Mouse (Mus musculus): ENCODE data around the gene Mcat. TPM values are rescaled to one million over a fixed set of nuclear protein-coding genes. Genes with fewer than 3 reads are reported as not detected.

Gene Mcat
- polyA plus RNA-seq, 1 experiment from 2014 or later = 35.9 TPM

- H3K36me3 ChIP-seq = peaks cover 22% of the 10 kb centered on the region
- peak overlapping the region; percentile 83 for H3K4me2 ChIP-seq (replicated peaks)
- H3K9me3 ChIP-seq = no peaks in the 10 kb centered on the region
- peak overlapping the region; percentile 92 for H3K27ac ChIP-seq
- H3K4me1 ChIP-seq (replicated peaks) = peaks cover 13% of the 10 kb centered on the region
- H3K27me3 ChIP-seq = no peaks in the 10 kb centered on the region
- H3K4me3 ChIP-seq (replicated peaks) = peak overlapping the region; percentile 86
- WGBS = 1% methylated on average over 64 of the region's 74 CpGs
- ATAC-seq = peak; percentile 91
- peak overlapping the region; percentile 96 for H3K9ac ChIP-seq (replicated peaks)
Observed at GRCm38 (mm10) chr15:83555161-83555974, 8.2 kb downstream of the Mcat start.

- Histone ChIP-seq H3K4me3 (replicated peaks) (no peak overlapping the region), H3K27me3 (no peaks in the 10 kb centered on the region), H3K36me3 (peaks cover 37% of the 10 kb centered on the region), H3K4me2 (replicated peaks) (no peak overlapping the region), H3K9ac (replicated peaks) (no peak overlapping the region), H3K4me1 (replicated peaks) (peaks cover 13% of the 10 kb centered on the region), H3K27ac (no peak overlapping the region), H3K9me3 (no peaks in the 10 kb centered on the region)
- no peak for ATAC-seq
Observed at GRCm38 (mm10) chr15:83553831-83554230, 9.8 kb downstream of the Mcat start.

- H3K27me3 ChIP-seq = no peaks in the 10 kb centered on the region
- H3K4me3 ChIP-seq (replicated peaks) = no peak overlapping the region
- H3K27ac ChIP-seq = no peak overlapping the region
- ATAC-seq = no peak
- WGBS = 92% methylated on average over 2 of the region's 2 CpGs
- H3K9me3 ChIP-seq = no peaks in the 10 kb centered on the region
- no peak overlapping the region for H3K4me2 ChIP-seq (replicated peaks)
- peaks cover 8% of the 10 kb centered on the region for H3K4me1 ChIP-seq (replicated peaks)
- no peak overlapping the region for H3K9ac ChIP-seq (replicated peaks)
- H3K36me3 ChIP-seq = peaks cover 74% of the 10 kb centered on the region
Observed at GRCm38 (mm10) chr15:83550137-83550536, 13.4 kb downstream of the Mcat start.

GRCm38 (mm10) chr15:83547144-83547543 is 16.4 kb downstream of the Mcat start:
- no peak overlapping the region for H3K9ac ChIP-seq (replicated peaks)
- H3K36me3 ChIP-seq = peaks cover 75% of the 10 kb centered on the region
- no peak overlapping the region for H3K4me3 ChIP-seq (replicated peaks)
- no peak overlapping the region for H3K4me2 ChIP-seq (replicated peaks)
- H3K9me3 ChIP-seq = no peaks in the 10 kb centered on the region
- H3K27ac ChIP-seq = no peak overlapping the region
- no peak for ATAC-seq
- no peaks in the 10 kb centered on the region for H3K4me1 ChIP-seq (replicated peaks)
- 93% methylated on average over 8 of the region's 8 CpGs for WGBS
- no peaks in the 10 kb centered on the region for H3K27me3 ChIP-seq

- Histone ChIP-seq H3K9ac (replicated peaks) (no peak overlapping the region), H3K27ac (no peak overlapping the region), H3K27me3 (no peaks in the 10 kb centered on the region), H3K4me2 (replicated peaks) (no peak overlapping the region), H3K4me1 (replicated peaks) (no peaks in the 10 kb centered on the region), H3K36me3 (peaks cover 63% of the 10 kb centered on the region), H3K9me3 (no peaks in the 10 kb centered on the region), H3K4me3 (replicated peaks) (no peak overlapping the region)
- WGBS = 92% methylated on average over 7 of the region's 7 CpGs
- no peak for ATAC-seq
Observed at GRCm38 (mm10) chr15:83546029-83546428, 17.6 kb downstream of the Mcat start.

GRCm38 (mm10) chr15:83541647-83542287 is 21.8 kb downstream of the Mcat start:
- 85% methylated on average over 9 of the region's 9 CpGs for WGBS
- Histone ChIP-seq H3K4me2 (replicated peaks) (no peak overlapping the region), H3K9ac (replicated peaks) (no peak overlapping the region), H3K27ac (no peak overlapping the region), H3K36me3 (peaks cover 21% of the 10 kb centered on the region), H3K4me3 (replicated peaks) (no peak overlapping the region), H3K27me3 (no peaks in the 10 kb centered on the region), H3K9me3 (no peaks in the 10 kb centered on the region), H3K4me1 (replicated peaks) (no peaks in the 10 kb centered on the region)
- no peak for ATAC-seq

- Histone ChIP-seq H3K27ac (no peak overlapping the region), H3K36me3 (0 out of 2 replicates have a peak, but pooled peaks cover 2% of the 10 kb centered on the region), H3K4me1 (replicated peaks) (no peaks in the 10 kb centered on the region), H3K4me2 (replicated peaks) (no peak overlapping the region), H3K27me3 (no peaks in the 10 kb centered on the region), H3K9me3 (no peaks in the 10 kb centered on the region), H3K9ac (replicated peaks) (no peak overlapping the region), H3K4me3 (replicated peaks) (no peak overlapping the region)
- ATAC-seq = no peak
- 84% methylated on average over 4 of the region's 4 CpGs for WGBS
Observed at GRCm38 (mm10) chr15:83539905-83540304, 23.7 kb downstream of the Mcat start.

GRCm38 (mm10) chr15:83538855-83539254 is 24.7 kb downstream of the Mcat start:
- H3K27ac ChIP-seq = no peak overlapping the region
- H3K9me3 ChIP-seq = no peaks in the 10 kb centered on the region
- no peak for ATAC-seq
- H3K36me3 ChIP-seq = no peaks in the 10 kb centered on the region
- no peak overlapping the region for H3K4me3 ChIP-seq (replicated peaks)
- H3K4me1 ChIP-seq (replicated peaks) = no peaks in the 10 kb centered on the region
- H3K27me3 ChIP-seq = no peaks in the 10 kb centered on the region
- H3K9ac ChIP-seq (replicated peaks) = no peak overlapping the region
- H3K4me2 ChIP-seq (replicated peaks) = no peak overlapping the region
- 96% methylated on average over 2 of the region's 2 CpGs for WGBS

GRCm38 (mm10) chr15:83535890-83536231 is 27.7 kb downstream of the Mcat start:
- WGBS = 92% methylated on average over 6 of the region's 6 CpGs
- H3K27me3 ChIP-seq = no peaks in the 10 kb centered on the region
- H3K4me2 ChIP-seq (replicated peaks) = no peak overlapping the region
- H3K4me1 ChIP-seq (replicated peaks) = no peaks in the 10 kb centered on the region
- no peaks in the 10 kb centered on the region for H3K36me3 ChIP-seq
- no peak overlapping the region for H3K4me3 ChIP-seq (replicated peaks)
- no peak overlapping the region for H3K27ac ChIP-seq
- ATAC-seq = no peak
- H3K9me3 ChIP-seq = no peaks in the 10 kb centered on the region
- H3K9ac ChIP-seq (replicated peaks) = no peak overlapping the region

- ATAC-seq = no peak
- WGBS = 88% methylated on average over 17 of the region's 17 CpGs
Observed at GRCm38 (mm10) chr15:83534960-83535889, 28.4 kb downstream of the Mcat start.

GRCm38 (mm10) chr15:83532606-83533005 is 31.0 kb downstream of the Mcat start:
- H3K27ac ChIP-seq = no peak overlapping the region
- H3K4me2 ChIP-seq (replicated peaks) = no peak overlapping the region
- H3K4me1 ChIP-seq (replicated peaks) = peaks cover under 1% of the 10 kb centered on the region; the same call in 1 of the 2 replicates
- H3K9me3 ChIP-seq = no peaks in the 10 kb centered on the region
- no peak for ATAC-seq
- 88% methylated on average over 7 of the region's 7 CpGs for WGBS
- H3K27me3 ChIP-seq = peaks cover 17% of the 10 kb centered on the region
- H3K36me3 ChIP-seq = no peaks in the 10 kb centered on the region
- no peak overlapping the region for H3K4me3 ChIP-seq (replicated peaks)
- H3K9ac ChIP-seq (replicated peaks) = no peak overlapping the region

More at GRCm38 (mm10) chr15:83534960-83535889, 28.4 kb downstream of the Mcat start:
- no peak overlapping the region for H3K4me2 ChIP-seq (replicated peaks)
- H3K36me3 ChIP-seq = no peaks in the 10 kb centered on the region
- no peaks in the 10 kb centered on the region for H3K27me3 ChIP-seq
- no peak overlapping the region for H3K27ac ChIP-seq
- no peaks in the 10 kb centered on the region for H3K4me1 ChIP-seq (replicated peaks)
- H3K9me3 ChIP-seq = no peaks in the 10 kb centered on the region
- no peak overlapping the region for H3K9ac ChIP-seq (replicated peaks)
- no peak overlapping the region for H3K4me3 ChIP-seq (replicated peaks)
